Mouse (Mus musculus) splenic B cell, adult 2 months (primary cell): Measurements from ENCODE around the gene Wipf1.
A peak's percentile ranks its signal among the peaks of the same experiment; 100 is the strongest.

Experiments used
- DNase-seq: peaks from one replicate; pipeline ENCODE4 v3.0.0-alpha.2; 2011; ENCODE audit warnings: low read depth, low spot score
- H3K27me3 ChIP-seq: 2 replicates; pipeline ENCODE4 v1.6.1; 2012; ENCODE audit warnings: mild to moderate bottlenecking, low read length, moderate library complexity, mixed read lengths; ENCODE audit not compliant: control insufficient read depth, poor library complexity, insufficient read depth, severe bottlenecking
- H3K36me3 ChIP-seq: 2 replicates; pipeline ENCODE4 v1.6.1; 2012; ENCODE audit warnings: mild to moderate bottlenecking, low read length, moderate library complexity, mixed read lengths; ENCODE audit not compliant: control insufficient read depth, poor library complexity, insufficient read depth, severe bottlenecking

Gene Wipf1

GRCm38 (mm10) chr2:73478805-73479204, 50.7 kb downstream of the Wipf1 start:
- no peaks in the 10 kb centered on the region for H3K27me3 ChIP-seq
- peaks cover 4% of the 10 kb centered on the region for H3K36me3 ChIP-seq
- DNase-seq = peak; percentile 36

GRCm38 (mm10) chr2:73477501-73477900, 52.0 kb downstream of the Wipf1 start:
- DNase-seq = no peak
- Histone ChIP-seq H3K36me3 (peaks cover 4% of the 10 kb centered on the region), H3K27me3 (no peaks in the 10 kb centered on the region)

GRCm38 (mm10) chr2:73475519-73475918, 54.0 kb downstream of the Wipf1 start:
- DNase-seq = peak; percentile 26
- Histone ChIP-seq H3K36me3 (peaks cover 4% of the 10 kb centered on the region), H3K27me3 (no peaks in the 10 kb centered on the region)

- DNase-seq = peak; percentile 62
- Histone ChIP-seq H3K27me3 (no peaks in the 10 kb centered on the region), H3K36me3 (no peaks in the 10 kb centered on the region)
Observed at GRCm38 (mm10) chr2:73472130-73472529, 57.4 kb downstream of the Wipf1 start.

GRCm38 (mm10) chr2:73470146-73470630, 59.3 kb downstream of the Wipf1 start:
- no peaks in the 10 kb centered on the region for H3K27me3 ChIP-seq
- peak; percentile 46 for DNase-seq
- H3K36me3 ChIP-seq = no peaks in the 10 kb centered on the region

- no peaks in the 10 kb centered on the region for H3K36me3 ChIP-seq
- H3K27me3 ChIP-seq = no peaks in the 10 kb centered on the region
- no peak for DNase-seq
Observed at GRCm38 (mm10) chr2:73469552-73469951, 60.0 kb downstream of the Wipf1 start.

GRCm38 (mm10) chr2:73468993-73469392, 60.5 kb downstream of the Wipf1 start:
- Histone ChIP-seq H3K27me3 (no peaks in the 10 kb centered on the region), H3K36me3 (no peaks in the 10 kb centered on the region)
- DNase-seq = no peak

- DNase-seq = no peak
- Histone ChIP-seq H3K36me3 (no peaks in the 10 kb centered on the region), H3K27me3 (no peaks in the 10 kb centered on the region)
Observed at GRCm38 (mm10) chr2:73467071-73467851, 62.3 kb downstream of the Wipf1 start.

- Histone ChIP-seq H3K27me3 (no peaks in the 10 kb centered on the region), H3K36me3 (no peaks in the 10 kb centered on the region)
- DNase-seq = no peak
Observed at GRCm38 (mm10) chr2:73466481-73466880, 63.1 kb downstream of the Wipf1 start.

GRCm38 (mm10) chr2:73463431-73464194, 65.9 kb downstream of the Wipf1 start:
- DNase-seq = peak; percentile 59
- Histone ChIP-seq H3K27me3 (no peaks in the 10 kb centered on the region), H3K36me3 (no peaks in the 10 kb centered on the region; the same call in 1 of the 2 replicates)

GRCm38 (mm10) chr2:73462757-73463339, 66.7 kb downstream of the Wipf1 start:
- no peaks in the 10 kb centered on the region; the same call in 1 of the 2 replicates for H3K36me3 ChIP-seq
- no peaks in the 10 kb centered on the region for H3K27me3 ChIP-seq
- no peak for DNase-seq

GRCm38 (mm10) chr2:73462265-73462664, 67.3 kb downstream of the Wipf1 start:
- Histone ChIP-seq H3K36me3 (no peaks in the 10 kb centered on the region; the same call in 1 of the 2 replicates), H3K27me3 (no peaks in the 10 kb centered on the region)
- DNase-seq = no peak

GRCm38 (mm10) chr2:73460168-73460567, 69.4 kb downstream of the Wipf1 start:
- DNase-seq = no peak
- H3K36me3 ChIP-seq = no peaks in the 10 kb centered on the region; the same call in 1 of the 2 replicates
- H3K27me3 ChIP-seq = no peaks in the 10 kb centered on the region

- DNase-seq = peak; percentile 22
- no peaks in the 10 kb centered on the region for H3K27me3 ChIP-seq
- H3K36me3 ChIP-seq = no peaks in the 10 kb centered on the region; the same call in 1 of the 2 replicates
Observed at GRCm38 (mm10) chr2:73459607-73460153, 69.9 kb downstream of the Wipf1 start.
